Mouse (Mus musculus): ENCODE results near the gene Castor2.

Castor2 gene

GRCm38 (mm10) chr5:134166642-134167041, 67.1 kb downstream of the Castor2 start:
- DNase-seq (ENCODE audit: low read depth), result peak; percentile 47

GRCm38 (mm10) chr5:134168033-134168432, 68.5 kb downstream of the Castor2 start:
- DNase-seq (ENCODE audit: low read depth), result no peak

- DNase-seq (ENCODE audit: low read depth), result no peak
These were observed 69.7 kb downstream of the Castor2 start for GRCm38 (mm10) chr5:134169231-134169630.

- DNase-seq (ENCODE audit: low read depth), result no peak
These were observed 70.7 kb downstream of the Castor2 start for GRCm38 (mm10) chr5:134170167-134170566.

GRCm38 (mm10) chr5:134173206-134173605, 73.7 kb downstream of the Castor2 start:
- peak; percentile 71 for DNase-seq (ENCODE audit: low read depth)

- DNase-seq (ENCODE audit: low read depth), result peak; percentile 38
These were observed 76.2 kb downstream of the Castor2 start for GRCm38 (mm10) chr5:134175696-134176095.

- peak; percentile 94 for DNase-seq (ENCODE audit: low read depth)
These were observed 76.8 kb downstream of the Castor2 start, which contains the start of gene Rcc1l for GRCm38 (mm10) chr5:134176169-134176881. Gene Rcc1l (minus strand): TSS chr5:134176774.

GRCm38 (mm10) chr5:134178536-134178935, 79.0 kb downstream of the Castor2 start:
- DNase-seq (ENCODE audit: low read depth), result no peak

- DNase-seq (ENCODE audit: low read depth), result peak; percentile 95
These were observed 80.4 kb downstream of the Castor2 start for GRCm38 (mm10) chr5:134179871-134180270.

GRCm38 (mm10) chr5:134182172-134182571, 82.7 kb downstream of the Castor2 start:
- DNase-seq (ENCODE audit: low read depth), result peak; percentile 28

GRCm38 (mm10) chr5:134182735-134183134, 83.2 kb downstream of the Castor2 start:
- peak; percentile 29 for DNase-seq (ENCODE audit: low read depth)

GRCm38 (mm10) chr5:134183162-134183561, 83.7 kb downstream of the Castor2 start:
- DNase-seq (ENCODE audit: low read depth), result no peak

- peak; percentile 100 for DNase-seq (ENCODE audit: low read depth)
These were observed 84.6 kb downstream of the Castor2 start, which contains the start of gene Gtf2ird2 for GRCm38 (mm10) chr5:134183880-134184808. Gene Gtf2ird2 (plus strand): TSS chr5:134184019.

- no peak for DNase-seq (ENCODE audit: low read depth)
These were observed 86.5 kb downstream of the Castor2 start for GRCm38 (mm10) chr5:134186059-134186458.

- peak; percentile 91 for DNase-seq (ENCODE audit: low read depth)
These were observed 87.6 kb downstream of the Castor2 start for GRCm38 (mm10) chr5:134186961-134187731.

GRCm38 (mm10) chr5:134188571-134188970, 89.1 kb downstream of the Castor2 start:
- DNase-seq (ENCODE audit: low read depth), result peak; percentile 47

GRCm38 (mm10) chr5:134193664-134194063, 94.2 kb downstream of the Castor2 start:
- no peak for DNase-seq (ENCODE audit: low read depth)
